Mouse (Mus musculus) hindbrain, embryonic 14.5 days (tissue): ENCODE results near the gene Slc44a4. TPM values are rescaled to one million over a fixed set of nuclear protein-coding genes. Genes with fewer than 3 reads are reported as not detected.

Experiments used
- ATAC-seq: fragments of 200-750 bp; cut with Nextera tagmentation; 2 replicates; pipeline ENCODE4 v1.8.0; 2017; ENCODE audit warnings: moderate number of reproducible peaks, mild to moderate bottlenecking, moderate TSS enrichment, moderate library complexity; ENCODE audit not compliant: low FRiP score
- DNase-seq: peaks from one replicate; pipeline ENCODE4 v3.0.0-alpha.2; 2015; ENCODE audit warnings: low spot score
- H3K27ac ChIP-seq: fragments of 300-500 bp; sonication (generic); 2 replicates; pipeline ENCODE4 v1.5.1; 2014; ENCODE audit warnings: mild to moderate bottlenecking, moderate library complexity
- H3K27me3 ChIP-seq: fragments of 300-500 bp; sonication (generic); 2 replicates; pipeline ENCODE4 v1.6.1; 2014; ENCODE audit warnings: mild to moderate bottlenecking, low read length, mixed read lengths; ENCODE audit not compliant: control insufficient read depth, insufficient read depth
- H3K36me3 ChIP-seq: fragments of 300-500 bp; sonication (generic); replicated peaks from 2 replicates; pipeline ENCODE4 v1.6.1; 2014; ENCODE audit not compliant: control insufficient read depth, insufficient read depth
- H3K4me1 ChIP-seq: fragments of 300-500 bp; sonication (generic); replicated peaks from 2 replicates; pipeline ENCODE4 v1.6.1; 2014; ENCODE audit warnings: antibody characterized with exemption, low read length, mixed read lengths; ENCODE audit not compliant: control insufficient read depth, insufficient read depth
- H3K4me2 ChIP-seq: fragments of 300-500 bp; sonication (generic); replicated peaks from 2 replicates; pipeline ENCODE4 v1.6.1; 2014; ENCODE audit warnings: mild to moderate bottlenecking, moderate library complexity
- H3K4me3 ChIP-seq: fragments of 300-500 bp; sonication (generic); replicated peaks from 2 replicates; pipeline ENCODE4 v1.5.1; 2014; ENCODE audit warnings: mild to moderate bottlenecking, low read length
- H3K9ac ChIP-seq: fragments of 300-500 bp; sonication (generic); 2 replicates; pipeline ENCODE4 v1.6.1; 2014
- H3K9me3 ChIP-seq: fragments of 300-500 bp; sonication (generic); 2 replicates; pipeline ENCODE4 v1.6.1; 2016; ENCODE audit warnings: low read length; ENCODE audit not compliant: control insufficient read depth
- WGBS: fragments of 180-500 bp; shearing (Covaris S2); extraction: QIAGEN DNeasy Blood & Tissue Kit; methylation state at CpG from one replicate; pipeline ENCODE4 v1.1.7; 2014; 5-methylcytosine and 5-hydroxymethylcytosine counted together
- polyA plus RNA-seq: library from polyadenylated mRNA; unstranded; fragments of >200 nt; fragmentation: Nextera tagmentation; extraction: Ambion mirVana; gene quantifications from 2 replicates; pipeline ENCODE4 v1.2.1, GENCODE M21; 2014

Slc44a4 gene
- polyA plus RNA-seq, 1 experiment from 2014 or later: 0.11 TPM

DNA sequence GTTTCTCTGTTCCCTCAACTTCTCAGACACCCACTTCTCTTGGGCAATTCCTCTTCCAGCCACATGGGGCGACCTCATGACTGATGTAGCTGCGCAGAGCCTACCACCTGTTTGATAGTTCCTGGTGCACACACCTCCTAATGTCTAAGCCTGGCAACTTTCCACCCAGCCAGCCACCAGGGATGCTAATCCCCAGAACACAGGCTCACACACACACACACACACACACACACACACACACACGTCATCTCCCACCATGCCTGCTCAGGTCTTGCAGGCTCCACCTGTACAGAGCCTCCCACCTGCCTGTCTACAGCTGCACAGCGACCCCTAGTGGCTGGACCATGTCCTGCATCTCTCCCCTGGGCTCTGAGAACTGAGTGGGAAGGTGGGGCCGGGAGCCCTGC lies 2.3 kb upstream of the Slc44a4 start:
- H3K4me2 ChIP-seq: no peak overlapping the region
- H3K27ac ChIP-seq: no peak overlapping the region
- no peaks in the 10 kb centered on the region for H3K4me1 ChIP-seq
- DNase-seq: peak; percentile 74
- peak; percentile 39; the same call in 1 of the 2 replicates for ATAC-seq
- no peaks in the 10 kb centered on the region for H3K27me3 ChIP-seq
- WGBS: 43% methylated on average over 5 of the region's 5 CpGs
- peaks cover 71% of the 10 kb centered on the region for H3K36me3 ChIP-seq
- no peak overlapping the region for H3K4me3 ChIP-seq
- H3K9me3 ChIP-seq: no peaks in the 10 kb centered on the region
- no peak overlapping the region for H3K9ac ChIP-seq

DNA sequence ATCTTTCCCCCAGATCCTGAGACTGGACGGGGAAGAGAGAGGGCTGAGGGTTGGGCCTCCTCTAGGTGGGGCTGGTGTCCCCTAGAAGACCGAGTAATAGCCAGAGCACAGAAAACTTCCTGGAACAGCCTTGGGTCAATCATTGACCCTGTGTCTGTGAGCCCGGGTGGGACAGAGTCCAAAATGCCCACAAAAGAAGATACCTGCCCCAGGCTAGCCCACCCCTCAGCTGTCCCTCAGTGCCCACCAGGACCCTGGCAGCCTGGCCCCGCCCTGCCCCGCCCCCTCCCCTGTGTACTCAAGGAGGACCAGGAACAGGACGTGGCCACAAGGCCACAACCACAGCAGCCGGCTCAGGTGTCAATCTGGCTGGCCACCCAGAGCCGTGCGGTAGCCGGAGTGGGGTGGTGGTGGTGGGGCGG lies 1.2 kb downstream of the Slc44a4 start:
- no peak for DNase-seq
- H3K27ac ChIP-seq: no peak overlapping the region
- H3K4me3 ChIP-seq: no peak overlapping the region
- H3K27me3 ChIP-seq: no peaks in the 10 kb centered on the region
- H3K4me1 ChIP-seq: no peaks in the 10 kb centered on the region
- no peak overlapping the region for H3K4me2 ChIP-seq
- H3K9ac ChIP-seq: no peak overlapping the region
- 0 out of 2 replicates have a peak, but pooled peaks have one; percentile 25 for ATAC-seq
- H3K9me3 ChIP-seq: no peaks in the 10 kb centered on the region
- H3K36me3 ChIP-seq: peaks cover 36% of the 10 kb centered on the region
- WGBS: 31% methylated on average over 11 of the region's 11 CpGs

- Histone ChIP-seq H3K27me3 (no peaks in the 10 kb centered on the region), H3K9me3 (no peaks in the 10 kb centered on the region), H3K4me2 (no peak overlapping the region), H3K4me3 (no peak overlapping the region), H3K9ac (no peak overlapping the region), H3K4me1 (no peaks in the 10 kb centered on the region), H3K36me3 (peaks cover 27% of the 10 kb centered on the region), H3K27ac (no peak overlapping the region)
- ATAC-seq: no peak
- 88% methylated on average over 5 of the region's 5 CpGs for WGBS
- no peak for DNase-seq
Observed at GRCm38 (mm10) chr17:34916316-34916715, 2.0 kb downstream of the Slc44a4 start.

GRCm38 (mm10) chr17:34917188-34917587 lies 2.9 kb downstream of the Slc44a4 start:
- WGBS: 79% methylated on average over 9 of the region's 9 CpGs
- H3K27ac ChIP-seq: no peak overlapping the region
- no peaks in the 10 kb centered on the region for H3K9me3 ChIP-seq

GRCm38 (mm10) chr17:34922939-34923338 lies 8.7 kb downstream of the Slc44a4 start:
- WGBS: 44% methylated on average over 6 of the region's 6 CpGs
- DNase-seq: no peak
- H3K4me3 ChIP-seq: no peak overlapping the region
- H3K36me3 ChIP-seq: no peaks in the 10 kb centered on the region
- no peak for ATAC-seq
- H3K27me3 ChIP-seq: no peaks in the 10 kb centered on the region
- H3K9me3 ChIP-seq: no peaks in the 10 kb centered on the region
- no peaks in the 10 kb centered on the region for H3K4me1 ChIP-seq
- H3K4me2 ChIP-seq: no peak overlapping the region
- H3K9ac ChIP-seq: no peak overlapping the region
- H3K27ac ChIP-seq: no peak overlapping the region

More at GRCm38 (mm10) chr17:34917188-34917587, 2.9 kb downstream of the Slc44a4 start:
- no peak overlapping the region for H3K4me3 ChIP-seq
- DNase-seq (no peak), ATAC-seq (no peak)
- no peak overlapping the region for H3K9ac ChIP-seq
- no peaks in the 10 kb centered on the region for H3K27me3 ChIP-seq
- H3K4me2 ChIP-seq: no peak overlapping the region
- no peaks in the 10 kb centered on the region for H3K4me1 ChIP-seq
- H3K36me3 ChIP-seq: peaks cover 18% of the 10 kb centered on the region

DNA sequence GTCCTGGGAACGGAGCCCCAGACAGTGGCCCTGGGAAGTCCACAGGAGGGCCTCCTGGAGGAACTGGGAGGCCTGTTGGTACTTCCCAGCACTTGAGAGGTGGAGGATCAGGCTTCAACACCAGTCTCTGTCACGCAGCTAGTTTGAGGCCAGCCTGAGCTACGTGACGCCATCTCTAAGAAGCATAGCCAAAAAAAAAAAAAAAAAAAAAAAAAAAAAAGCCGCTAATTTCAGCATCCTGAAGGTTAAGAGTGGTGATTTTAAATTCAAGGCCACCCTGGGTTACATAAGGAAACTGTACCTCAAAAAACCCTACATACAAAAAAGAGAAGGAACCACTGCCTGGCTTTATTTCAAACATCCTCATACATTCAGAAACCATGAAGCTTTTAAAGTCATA lies 10.0 kb downstream of the Slc44a4 start:
- Histone ChIP-seq H3K4me3 (no peak overlapping the region), H3K27me3 (no peaks in the 10 kb centered on the region), H3K4me1 (no peaks in the 10 kb centered on the region), H3K9ac (no peak overlapping the region), H3K9me3 (no peaks in the 10 kb centered on the region), H3K4me2 (no peak overlapping the region), H3K27ac (no peak overlapping the region), H3K36me3 (no peaks in the 10 kb centered on the region)
- WGBS: 74% methylated on average over 5 of the region's 5 CpGs
- DNase-seq (no peak), ATAC-seq (no peak)

- Histone ChIP-seq H3K9me3 (no peaks in the 10 kb centered on the region), H3K27ac (no peak overlapping the region), H3K27me3 (no peaks in the 10 kb centered on the region), H3K9ac (no peak overlapping the region), H3K4me3 (no peak overlapping the region), H3K4me2 (no peak overlapping the region), H3K36me3 (no peaks in the 10 kb centered on the region), H3K4me1 (peaks cover 6% of the 10 kb centered on the region)
- ATAC-seq (no peak), DNase-seq (no peak)
- WGBS: 89% methylated on average over 18 of the region's 18 CpGs
Observed at GRCm38 (mm10) chr17:34927306-34928019, 13.2 kb downstream of the Slc44a4 start.

DNA sequence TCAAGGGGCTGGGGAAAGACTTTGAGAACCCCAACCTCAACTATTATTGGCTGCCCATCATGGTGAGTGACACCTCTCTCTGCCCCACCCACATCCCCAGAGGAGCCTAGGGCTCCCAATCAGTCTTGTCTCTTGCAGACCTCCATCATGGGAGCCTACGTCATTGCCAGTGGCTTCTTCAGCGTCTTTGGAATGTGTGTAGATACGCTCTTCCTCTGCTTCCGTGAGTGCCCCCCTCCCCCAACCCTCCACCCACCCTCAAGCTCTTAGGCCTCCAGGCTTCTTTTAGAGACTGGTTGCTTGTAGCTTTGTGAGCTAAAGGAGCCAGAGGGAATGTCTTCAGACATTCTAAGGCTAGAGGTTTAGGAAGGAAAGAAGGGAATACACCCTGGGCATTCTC lies 14.6 kb downstream of the Slc44a4 start:
- ATAC-seq (no peak), DNase-seq (no peak)
- no peak overlapping the region for H3K4me2 ChIP-seq
- 77% methylated on average over 4 of the region's 4 CpGs for WGBS
- H3K27ac ChIP-seq: no peak overlapping the region
- H3K27me3 ChIP-seq: no peaks in the 10 kb centered on the region
- H3K4me3 ChIP-seq: no peak overlapping the region
- peaks cover 11% of the 10 kb centered on the region for H3K36me3 ChIP-seq
- no peaks in the 10 kb centered on the region for H3K9me3 ChIP-seq
- H3K4me1 ChIP-seq: peaks cover 7% of the 10 kb centered on the region
- H3K9ac ChIP-seq: no peak overlapping the region

DNA sequence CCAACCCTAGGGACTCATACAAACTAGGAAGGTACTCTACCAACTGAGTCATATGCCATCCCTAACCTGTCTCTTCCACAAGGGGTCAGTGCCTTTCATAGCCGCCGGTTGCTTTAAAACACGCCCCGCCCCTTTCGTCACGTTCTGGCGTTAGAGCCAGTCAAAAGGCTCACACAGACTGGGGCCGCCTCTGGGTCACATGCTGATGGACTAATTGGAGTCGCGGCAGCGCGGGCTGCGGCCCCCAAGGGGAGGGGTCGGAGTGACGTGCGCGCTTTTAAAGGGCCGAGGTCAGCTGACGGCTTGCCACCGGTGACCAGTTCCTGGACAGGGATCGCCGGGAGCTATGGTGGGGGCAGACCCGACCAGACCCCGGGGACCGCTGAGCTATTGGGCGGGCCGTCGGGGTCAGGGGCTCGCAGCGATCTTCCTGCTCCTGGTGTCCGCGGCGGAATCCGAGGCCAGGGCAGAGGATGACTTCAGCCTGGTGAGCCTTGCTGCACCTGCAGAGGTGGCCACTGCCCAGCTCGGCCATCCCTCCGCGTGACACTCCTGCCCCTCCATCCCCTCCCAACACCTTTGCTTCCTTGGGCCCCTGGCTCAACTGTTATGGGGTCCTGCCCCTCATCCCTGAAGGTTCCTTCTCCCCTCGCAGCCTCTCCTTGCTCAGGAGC lies 16.9 kb downstream of the Slc44a4 start, which contains the start of gene Neu1:
Gene Neu1, plus strand, starts transcription at position 193 of the 674 bp plus-strand sequence.
- Histone ChIP-seq H3K27me3 (no peaks in the 10 kb centered on the region), H3K4me3 (peak within 1 kb of the TSS; percentile 60), H3K9me3 (no peaks in the 10 kb centered on the region), H3K27ac (peak within 1 kb of the TSS; percentile 51; the same call in 1 of the 2 replicates), H3K9ac (peak within 1 kb of the TSS; percentile 73), H3K36me3 (peaks cover 30% of the 10 kb centered on the region), H3K4me2 (peak within 1 kb of the TSS; percentile 74), H3K4me1 (peaks cover 7% of the 10 kb centered on the region)
- under 1% methylated on average over 37 of the region's 38 CpGs for WGBS
- ATAC-seq: peak; percentile 97
- DNase-seq: peak; percentile 98
